Mouse (Mus musculus): ENCODE measurements around the gene Tyr. TPM values are rescaled to one million over a fixed set of nuclear protein-coding genes. Genes with fewer than 3 reads are reported as not detected.

Gene Tyr
- total and polyA plus RNA-seq, 2 experiments from 2014 or later, result 0.04 to 0.12 TPM

- no peaks in the 10 kb centered on the region for H3K27me3 ChIP-seq (ENCODE audit: control insufficient read depth, insufficient read depth, low read length)
- no peak for ATAC-seq (ENCODE audit: insufficient read depth, low read depth)
Observed at GRCm38 (mm10) chr7:87397023-87397422, 96.3 kb downstream of the Tyr start.

GRCm38 (mm10) chr7:87374935-87375334 is 118.4 kb downstream of the Tyr start:
- no peak for ATAC-seq (ENCODE audit: insufficient read depth, low read depth)
- no peaks in the 10 kb centered on the region for H3K9me3 ChIP-seq (replicated peaks; ENCODE audit: control insufficient read depth, low read length)
- H3K4me3 ChIP-seq (ENCODE audit: low read depth, low read length), result no peak overlapping the region
- H3K4me1 ChIP-seq (ENCODE audit: control insufficient read depth, insufficient read depth), result no peaks in the 10 kb centered on the region
- TF ChIP-seq CTCF (IDR thresholded peaks at IDR 0.05; ENCODE audit: low read depth) (no peak), EP300 (IDR thresholded peaks at IDR 0.05; ENCODE audit: low read depth) (no peak)
- H3K36me3 ChIP-seq (replicated peaks; ENCODE audit: control insufficient read depth, insufficient read depth, low read length), result no peaks in the 10 kb centered on the region
- H3K4me2 ChIP-seq (ENCODE audit: low read depth, low read length), result no peak overlapping the region
- WGBS, result 50% methylated on average over 2 of the region's 2 CpGs
- H3K27ac ChIP-seq (ENCODE audit: low read depth), result no peak overlapping the region
- H3K27me3 ChIP-seq (ENCODE audit: control insufficient read depth, insufficient read depth, low read length), result no peaks in the 10 kb centered on the region
- no peak for DNase-seq (ENCODE audit: low spot score)
- no peak overlapping the region for H3K9ac ChIP-seq (replicated peaks; ENCODE audit: low read depth, low read length)

More at GRCm38 (mm10) chr7:87397023-87397422, 96.3 kb downstream of the Tyr start:
- Histone ChIP-seq H3K4me2 (ENCODE audit: low read depth, low read length) (no peak overlapping the region), H3K4me1 (ENCODE audit: control insufficient read depth, insufficient read depth) (no peaks in the 10 kb centered on the region), H3K9me3 (replicated peaks; ENCODE audit: control insufficient read depth, low read length) (0 out of 2 replicates have a peak, but pooled peaks cover 3% of the 10 kb centered on the region), H3K4me3 (ENCODE audit: low read depth, low read length) (no peak overlapping the region), H3K36me3 (replicated peaks; ENCODE audit: control insufficient read depth, insufficient read depth, low read length) (no peaks in the 10 kb centered on the region), H3K9ac (replicated peaks; ENCODE audit: low read depth, low read length) (no peak overlapping the region), H3K27ac (ENCODE audit: low read depth) (no peak overlapping the region)
- TF ChIP-seq EP300 (IDR thresholded peaks at IDR 0.05; ENCODE audit: low read depth), result no peak
- WGBS, result 79% methylated on average over 7 of the region's 7 CpGs
- no peak for DNase-seq (ENCODE audit: low spot score)

Other genes starting within 250 kb of the Tyr start
- 0.31 and 4.4 TPM in 2 replicates for gene Nox4, start 247.4 kb downstream of the Tyr start, total RNA-seq (2014; rRNA removed; ENCODE audit: low replicate concordance)
- 1.6 and 2.1 TPM in 2 replicates for gene Nox4, start 247.4 kb downstream of the Tyr start, polyA plus RNA-seq (2015; fragmentation: Nextera tagmentation; extraction: Ambion mirVana)
- gene Grm5, start 90.7 kb upstream of the Tyr start, total RNA-seq (2014; rRNA removed; ENCODE audit: low replicate concordance), result not detected in 2 replicates
- not detected in 2 replicates for gene Grm5, start 90.7 kb upstream of the Tyr start, polyA plus RNA-seq (2015; fragmentation: Nextera tagmentation; extraction: Ambion mirVana)

Measured in heart, postnatal 0 days (tissue).